Mouse (Mus musculus) MEL (cell line): ENCODE measurements around the gene Adsl.

Experiments
- POLR2A ChIP-seq, 2 experiments: IDR thresholded peaks; 2 replicates each; pipeline ENCODE4 v1.6.1; 2011 to 2012; ENCODE audit warnings: low read length in 2 of 2, mild to moderate bottlenecking in 2 of 2, control low read depth in 1 of 2, improper control_type of control experiment in 1 of 2, low read depth in 1 of 2, moderate library complexity in 1 of 2; ENCODE audit not compliant: control insufficient read depth in 1 of 2, insufficient read depth in 1 of 2, poor library complexity in 1 of 2
- UBTF ChIP-seq: IDR thresholded peaks from 2 replicates; pipeline ENCODE4 v1.6.1; 2012; ENCODE audit warnings: low read depth, mild to moderate bottlenecking, inconsistent platforms, low read length, improper control_type of control experiment, moderate library complexity, borderline replicate concordance; ENCODE audit not compliant: insufficient read depth

- TF ChIP-seq POLR2A (IDR thresholded peaks at IDR 0.05; ENCODE audit: control insufficient read depth in 1 of 2, insufficient read depth in 1 of 2, low read depth in 1 of 2, low read length in 2 of 2, poor library complexity in 1 of 2): no peak
- TF ChIP-seq UBTF: no peak
Measured at GRCm38 (mm10) chr15:80953971-80954370, 5.7 kb downstream of the Adsl start.
